Mouse (Mus musculus) urinary bladder, adult 2 months (tissue): ENCODE data around the gene Gm17617. TPM values are rescaled to one million over a fixed set of nuclear protein-coding genes. Genes with fewer than 3 reads are reported as not detected.
"Not testable (repeated sequence)": the region's sequence is repeated elsewhere in the genome, so short reads cannot be mapped to it uniquely, and the experiment has no call there.

Experiments used
- DNase-seq: peaks from one replicate; pipeline ENCODE4 v3.0.0; 2022; ENCODE audit warnings: low spot score
- polyA plus RNA-seq: library from polyadenylated mRNA; depleted of rRNA; stranded (reverse); fragments of >200 nt; gene quantifications from 2 replicates; pipeline ENCODE4 v1.2.3, GENCODE M21; 2012; rRNA removed

Gene Gm17617
- polyA plus RNA-seq, 1 experiment: not detected

DNA sequence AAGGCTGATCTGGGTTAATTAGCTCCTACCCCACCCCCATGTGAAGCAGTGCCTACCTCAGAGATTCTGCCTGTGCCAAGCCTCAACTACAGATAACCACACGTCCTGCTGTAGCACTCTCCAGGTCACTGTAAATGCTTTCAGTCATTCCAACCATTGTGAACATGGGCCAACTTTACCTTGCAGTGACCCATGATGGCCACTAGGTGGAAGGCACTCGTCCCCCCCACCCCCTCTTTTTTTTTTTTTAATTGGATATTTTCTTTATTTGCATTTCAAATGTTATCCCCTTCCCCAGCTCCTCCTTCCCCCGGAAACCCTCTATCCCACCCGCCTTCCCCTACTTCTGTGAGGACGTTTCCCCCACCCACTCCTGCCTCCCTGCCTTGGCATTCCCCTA, 2.0 kb upstream of the Gm17617 start:
- DNase-seq: no peak

DNA sequence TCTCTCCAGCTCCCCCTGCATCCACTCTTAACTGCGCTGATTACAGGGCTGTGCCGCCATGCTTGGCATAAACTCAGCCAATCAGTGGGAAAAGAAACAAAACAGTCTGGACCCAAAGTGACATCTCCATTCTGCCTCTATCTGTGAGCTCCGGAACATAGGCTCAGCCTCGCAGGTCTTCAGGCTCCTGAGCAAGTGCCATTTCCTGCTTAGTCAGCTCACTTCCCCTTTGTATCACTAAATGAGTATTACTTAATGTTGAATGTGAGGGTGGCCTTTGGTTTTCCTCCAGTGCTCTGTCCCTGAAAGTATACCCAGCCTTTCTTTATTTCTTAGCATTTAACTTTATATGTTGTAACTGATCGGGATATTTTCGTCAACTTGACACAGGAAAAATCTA, 8.4 kb downstream of the Gm17617 start:
- no peak for DNase-seq

DNA sequence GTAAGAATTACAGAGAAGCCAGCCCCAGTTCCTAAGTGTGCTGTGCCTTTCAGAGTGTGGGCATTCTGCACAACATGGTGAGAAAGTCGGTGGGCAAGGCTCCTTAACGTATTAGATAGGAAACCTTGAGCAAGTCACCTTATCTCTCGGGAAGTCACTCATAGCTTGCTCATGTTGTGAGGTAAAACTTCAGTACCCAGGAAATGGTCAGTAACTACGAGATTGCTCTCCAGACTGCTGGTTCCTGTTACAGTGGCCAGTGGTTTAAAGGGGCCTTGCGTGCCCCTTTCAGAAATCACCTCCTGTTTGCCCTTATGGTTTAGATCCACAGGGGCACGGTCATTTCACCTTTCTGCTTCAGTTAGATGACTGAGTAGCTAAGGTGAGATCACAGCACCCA, 19.0 kb downstream of the Gm17617 start:
- no peak for DNase-seq

DNA sequence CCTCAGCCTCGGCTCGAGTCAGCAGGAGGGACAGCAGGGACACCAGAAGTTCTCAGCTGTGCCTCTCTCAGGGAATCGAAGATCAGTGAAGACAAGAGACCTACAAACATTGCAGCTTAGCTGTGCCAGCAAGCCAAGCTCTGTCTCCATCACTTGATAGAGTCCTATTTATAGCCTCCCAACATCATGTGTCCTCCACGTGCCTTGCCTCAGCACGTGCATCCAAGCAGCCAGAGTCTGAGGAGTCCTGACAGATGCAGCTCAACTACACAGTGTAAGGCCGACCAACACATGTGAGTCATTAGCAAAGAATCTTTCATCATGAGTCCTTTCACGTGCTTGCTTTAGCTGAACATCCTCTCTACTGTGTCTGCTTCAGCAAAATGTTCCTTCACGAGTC, 25.7 kb downstream of the Gm17617 start:
- no peak for DNase-seq

DNA sequence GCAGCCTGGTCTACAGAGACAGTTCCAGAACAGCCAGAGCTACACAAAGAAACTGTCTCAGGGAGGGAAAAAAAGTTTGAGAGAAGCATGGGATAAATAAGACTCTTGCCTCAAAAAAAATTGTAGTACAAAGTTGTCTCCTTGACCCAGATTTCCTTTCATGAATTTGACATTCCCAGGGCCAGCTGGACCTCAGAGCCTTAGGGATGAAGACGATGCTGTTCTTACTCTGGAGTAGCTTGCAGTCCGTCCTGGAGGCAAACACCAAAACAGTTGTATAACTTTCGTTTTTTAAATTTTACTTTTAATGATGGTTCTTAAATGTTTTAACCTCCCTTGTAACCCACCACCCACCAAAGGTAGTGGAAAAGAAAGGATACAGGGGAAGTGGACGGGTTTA, 26.2 kb downstream of the Gm17617 start:
- no peak for DNase-seq

DNA sequence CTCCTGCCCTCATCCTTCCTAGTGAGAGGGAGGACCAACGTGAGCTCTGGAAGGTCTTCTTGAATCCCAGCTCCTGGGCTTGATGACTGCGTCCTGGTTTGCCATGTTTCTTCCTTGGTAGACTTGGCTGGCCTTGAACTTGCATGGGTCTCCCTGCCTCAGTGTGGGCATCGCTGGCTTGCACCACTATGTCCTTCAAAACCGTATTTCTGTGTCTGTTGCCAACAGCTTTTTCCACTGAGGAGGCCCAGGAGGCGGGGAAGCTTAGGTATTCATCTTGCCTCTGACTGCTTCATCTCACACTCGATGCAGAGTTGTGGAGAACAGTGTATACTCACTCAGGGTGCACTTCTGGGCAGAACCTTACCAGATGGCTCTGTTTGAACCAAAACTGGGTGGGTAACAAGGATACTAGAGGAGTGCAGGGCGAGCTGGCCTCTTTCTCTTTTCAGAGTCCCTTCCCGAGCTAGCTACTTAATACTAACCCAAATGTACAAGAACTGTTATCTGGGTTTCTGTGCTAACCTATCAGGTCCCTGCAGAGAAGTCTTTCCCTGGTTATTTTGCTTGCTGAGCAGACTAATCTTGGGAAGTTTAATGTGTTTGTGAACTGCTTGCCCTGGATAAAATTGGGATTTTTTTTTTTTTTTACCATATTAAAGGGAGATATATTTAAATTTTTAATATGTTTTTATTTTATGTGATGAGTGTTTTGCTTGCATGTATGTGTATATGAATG, 27.2 kb downstream of the Gm17617 start:
- no peak for DNase-seq

DNA sequence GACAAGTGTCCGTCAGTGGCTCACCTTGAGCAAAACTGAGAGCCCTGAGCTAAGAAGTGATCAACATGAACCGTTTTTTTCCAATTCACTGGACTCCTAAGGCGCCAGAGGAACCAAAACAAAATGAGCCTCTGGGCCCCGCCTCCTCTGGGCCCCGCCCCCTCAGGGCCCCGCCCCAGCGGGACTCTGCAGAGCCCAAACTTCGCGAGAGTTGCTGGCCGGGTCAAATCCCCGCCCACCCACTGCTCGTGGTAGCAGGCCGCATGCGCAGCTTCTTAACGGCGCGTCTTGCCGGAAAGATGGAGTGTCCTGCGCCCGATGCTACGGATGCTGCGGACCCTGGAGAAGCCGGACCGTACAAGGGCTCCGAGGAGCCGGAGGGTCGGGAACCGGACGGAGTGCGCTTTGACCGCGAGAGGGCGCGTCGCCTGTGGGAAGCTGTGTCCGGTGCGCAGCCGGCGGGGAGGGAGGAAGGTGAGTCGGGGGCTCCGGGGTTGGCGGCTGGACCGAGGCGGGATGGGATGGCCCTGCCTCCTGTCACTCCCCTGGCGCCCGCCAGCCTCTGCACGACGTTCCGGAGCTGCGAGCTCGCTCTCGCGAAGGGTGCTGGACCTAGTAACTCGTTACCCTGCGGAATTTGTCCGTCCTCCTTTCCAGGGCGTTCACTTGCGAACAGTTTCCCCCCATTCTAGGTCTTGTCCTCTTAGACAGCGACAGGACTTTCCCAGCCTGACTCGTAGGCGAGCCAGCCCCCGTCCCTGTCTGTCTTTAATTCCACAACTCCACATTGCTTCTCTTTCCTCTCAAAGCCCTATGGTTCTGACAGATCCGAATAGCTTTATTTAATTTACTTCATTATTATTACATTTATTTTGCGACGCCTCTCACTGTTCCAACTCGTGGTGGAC, 28.0 kb downstream of the Gm17617 start, which contains the start of gene Zfp346:
Zfp346 (plus strand) TSS at position 267 of the 908 bp plus-strand sequence.
- peak; percentile 90 for DNase-seq

DNA sequence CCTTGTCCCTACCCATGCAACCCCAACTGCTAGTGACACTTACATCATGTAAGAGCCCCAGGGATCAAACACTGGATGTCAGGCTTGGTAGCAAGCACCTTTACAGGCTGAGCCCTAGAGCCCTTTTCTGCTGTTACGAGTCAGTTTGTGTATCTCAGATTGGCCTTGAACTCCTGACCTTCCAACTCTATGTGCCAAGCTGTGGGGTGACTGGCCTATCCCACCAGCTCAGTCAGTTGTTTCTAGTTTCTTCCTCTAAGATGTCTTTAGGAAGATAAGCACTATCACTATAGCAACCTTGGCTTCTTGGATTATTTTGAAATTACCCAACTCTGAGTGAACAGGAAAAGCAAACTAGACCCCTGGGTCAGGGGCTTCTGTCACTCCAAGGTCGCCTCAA, 30.0 kb downstream of the Gm17617 start:
- DNase-seq: no peak

DNA sequence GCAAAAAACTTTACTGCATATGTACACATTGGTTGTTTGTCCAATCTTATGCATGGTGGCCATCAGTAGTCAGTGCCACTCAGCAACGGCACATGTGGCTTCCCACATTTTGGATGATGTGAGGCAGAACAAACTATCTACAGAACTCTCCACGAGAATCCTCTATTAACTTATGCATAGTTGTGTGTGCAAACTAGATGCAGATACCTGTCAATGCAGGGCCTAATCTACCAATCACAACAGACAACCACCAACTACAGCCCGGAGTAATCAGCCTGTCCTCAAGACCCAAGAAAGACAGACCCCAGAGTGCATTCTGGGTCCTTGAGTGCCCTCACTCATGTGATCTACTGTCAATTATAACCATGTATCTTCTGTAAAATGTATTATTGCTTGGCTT, 31.0 kb downstream of the Gm17617 start:
- DNase-seq: no peak

DNA sequence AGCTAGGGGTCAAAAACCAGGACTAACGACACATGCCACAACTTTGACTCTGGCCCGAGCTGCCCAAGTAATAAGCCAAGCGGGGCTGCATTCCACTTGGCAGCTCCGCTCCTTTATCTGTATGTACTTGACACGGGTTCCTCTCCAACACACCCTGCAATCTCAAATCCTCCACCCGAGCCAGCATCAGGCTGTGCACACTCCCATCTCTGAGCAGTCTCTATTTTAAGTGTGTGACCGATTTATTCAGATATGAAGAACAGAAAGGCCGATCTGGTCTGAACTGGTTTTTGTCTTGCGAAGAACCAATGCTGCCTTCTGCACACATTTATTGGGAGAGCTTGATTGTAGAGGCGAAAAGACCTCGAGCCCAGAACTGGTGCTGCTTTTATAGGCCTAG, 31.7 kb downstream of the Gm17617 start:
- no peak for DNase-seq

DNA sequence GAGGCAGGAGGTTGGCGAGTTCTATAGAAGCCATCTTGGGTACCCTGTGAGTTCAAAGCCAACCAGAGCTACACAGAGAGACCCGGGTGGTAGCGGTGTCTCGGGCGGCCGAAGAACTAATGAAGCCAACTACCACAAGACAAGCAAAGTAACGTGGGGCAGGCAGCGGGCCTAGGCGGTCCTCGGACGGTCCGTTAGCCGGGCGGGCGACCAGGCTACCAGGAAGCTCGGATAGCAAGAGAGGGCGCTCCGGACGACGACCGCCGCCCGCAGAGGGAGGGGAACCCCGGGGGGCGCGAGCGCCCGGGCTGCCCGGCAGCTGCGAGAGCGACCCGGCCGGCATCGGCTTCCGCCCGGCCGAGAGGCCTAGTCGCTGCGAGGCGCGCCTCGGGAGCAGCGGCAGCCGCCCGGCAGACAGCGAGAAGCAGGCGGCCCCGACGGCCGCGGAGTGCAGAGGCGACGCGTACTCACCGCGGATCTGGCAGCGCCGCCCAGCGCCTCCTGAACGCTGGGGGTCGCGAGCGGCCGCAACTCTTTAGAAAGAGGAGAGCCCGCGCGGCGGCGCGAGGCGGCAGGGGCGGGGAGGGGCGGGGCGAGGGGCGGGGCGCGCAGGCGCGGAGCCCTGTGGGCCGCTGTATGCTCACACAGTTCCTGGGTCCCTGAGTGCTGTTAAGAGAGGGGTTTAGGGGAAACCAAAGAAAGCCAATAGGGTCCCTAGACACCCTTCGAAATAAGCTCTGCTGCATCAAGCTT, 33.4 kb downstream of the Gm17617 start, which contains the start of gene Uimc1:
Uimc1 (minus strand) TSS at position 575 of the 753 bp plus-strand sequence.
- peak; percentile 69 for DNase-seq

DNA sequence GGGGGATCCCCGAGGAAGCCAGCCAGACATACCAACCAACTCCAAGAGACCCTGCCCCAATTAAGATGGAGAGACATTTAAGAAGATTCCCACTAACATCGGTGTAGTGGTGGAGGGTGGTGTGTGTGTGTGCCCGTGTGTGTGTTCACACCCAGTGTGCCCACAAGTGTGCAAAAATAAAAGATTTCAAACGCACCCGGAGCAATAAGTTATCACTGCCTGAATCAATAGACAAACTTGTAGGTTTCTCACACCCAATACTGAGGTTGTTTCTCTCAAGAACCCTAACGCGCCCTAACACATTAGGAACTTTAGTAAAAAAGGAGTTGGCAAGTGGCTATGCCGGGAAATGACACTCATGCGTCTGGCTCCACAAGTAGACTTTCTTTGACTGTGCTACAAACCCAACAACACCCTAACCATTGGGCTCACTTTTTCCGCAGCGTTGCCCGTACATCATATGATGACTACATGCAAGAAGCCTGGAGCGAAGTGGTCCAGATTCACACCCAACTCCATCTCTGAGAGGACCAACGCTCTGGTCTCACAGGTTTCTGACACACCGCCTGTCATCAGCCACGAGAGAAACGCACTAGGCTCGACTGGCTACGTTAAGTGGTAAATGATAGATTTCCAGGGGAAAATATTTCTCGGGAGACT, 34.2 kb downstream of the Gm17617 start:
- no peak for DNase-seq

DNA sequence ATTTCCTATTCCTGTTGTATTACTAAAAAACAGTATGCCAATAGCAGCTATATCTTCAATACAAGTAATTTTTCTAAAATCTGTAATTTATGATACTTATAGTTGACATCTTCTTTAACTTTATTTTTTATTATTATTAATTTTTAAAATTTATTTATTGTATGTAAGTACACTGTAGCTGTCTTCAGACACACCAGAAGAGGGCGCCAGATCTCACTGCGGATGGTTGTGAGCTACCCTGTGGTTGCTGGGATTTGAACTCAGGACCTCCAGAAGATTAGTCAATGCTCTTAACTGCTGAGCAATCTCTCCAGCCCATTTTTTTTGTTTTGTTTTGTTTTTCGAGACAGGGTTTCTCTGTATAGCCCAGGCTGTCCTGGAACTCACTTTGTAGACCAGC, 35.5 kb downstream of the Gm17617 start:
- DNase-seq: not testable (repeated sequence)

DNA sequence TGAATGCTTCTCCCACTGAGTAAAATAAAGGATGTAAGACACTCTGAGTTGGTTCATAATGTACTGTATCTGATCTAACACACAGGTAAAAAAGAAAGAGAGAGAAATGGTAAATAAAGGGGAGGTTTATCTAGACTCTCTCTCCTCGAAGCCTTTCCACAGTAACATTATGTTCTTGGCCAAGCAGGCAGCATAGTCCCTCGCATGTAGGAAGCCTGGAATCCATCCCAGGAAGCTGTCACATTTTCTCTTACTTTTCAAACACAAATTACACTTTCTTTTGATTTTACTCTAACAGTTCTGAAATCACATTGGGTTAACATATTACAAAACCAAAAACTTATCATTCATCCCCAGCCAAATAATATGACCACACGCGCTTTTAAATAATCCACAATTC, 40.8 kb downstream of the Gm17617 start:
- DNase-seq: no peak

Other genes with a start within 250 kb of the Gm17617 start
- 26.9 and 39.1 TPM in 2 replicates for gene Unc5a, start 184.1 kb downstream of the Gm17617 start, polyA plus RNA-seq
- 2.8 and 4.4 TPM in 2 replicates for gene Hk3, start 112.2 kb downstream of the Gm17617 start, polyA plus RNA-seq
- gene Uimc1, start 33.2 kb downstream of the Gm17617 start, polyA plus RNA-seq: 30.8 and 31.4 TPM in 2 replicates
- gene Zfp346, start 28.2 kb downstream of the Gm17617 start, polyA plus RNA-seq: 30.0 and 34.6 TPM in 2 replicates
- gene Fgfr4, start 19.1 kb upstream of the Gm17617 start, polyA plus RNA-seq: 0.15 and 0.66 TPM in 2 replicates
- 25.8 and 32.1 TPM in 2 replicates for gene Nsd1, start 76.2 kb upstream of the Gm17617 start, polyA plus RNA-seq
- 168 and 176 TPM in 2 replicates for gene Prelid1, start 187.0 kb upstream of the Gm17617 start, polyA plus RNA-seq
- gene Rab24, start 188.4 kb upstream of the Gm17617 start, polyA plus RNA-seq: 100.0 and 134 TPM in 2 replicates
- 1.3 and 1.9 TPM in 2 replicates for gene Mxd3, start 196.3 kb upstream of the Gm17617 start, polyA plus RNA-seq
- gene Lman2, start 229.2 kb upstream of the Gm17617 start, polyA plus RNA-seq: 67.3 and 72.5 TPM in 2 replicates
- gene Rgs14, start 236.2 kb upstream of the Gm17617 start, polyA plus RNA-seq: 2.0 and 2.7 TPM in 2 replicates